Comparison of ENCODE assay signal across 8 mouse cellular contexts in the genomic region with DNA sequence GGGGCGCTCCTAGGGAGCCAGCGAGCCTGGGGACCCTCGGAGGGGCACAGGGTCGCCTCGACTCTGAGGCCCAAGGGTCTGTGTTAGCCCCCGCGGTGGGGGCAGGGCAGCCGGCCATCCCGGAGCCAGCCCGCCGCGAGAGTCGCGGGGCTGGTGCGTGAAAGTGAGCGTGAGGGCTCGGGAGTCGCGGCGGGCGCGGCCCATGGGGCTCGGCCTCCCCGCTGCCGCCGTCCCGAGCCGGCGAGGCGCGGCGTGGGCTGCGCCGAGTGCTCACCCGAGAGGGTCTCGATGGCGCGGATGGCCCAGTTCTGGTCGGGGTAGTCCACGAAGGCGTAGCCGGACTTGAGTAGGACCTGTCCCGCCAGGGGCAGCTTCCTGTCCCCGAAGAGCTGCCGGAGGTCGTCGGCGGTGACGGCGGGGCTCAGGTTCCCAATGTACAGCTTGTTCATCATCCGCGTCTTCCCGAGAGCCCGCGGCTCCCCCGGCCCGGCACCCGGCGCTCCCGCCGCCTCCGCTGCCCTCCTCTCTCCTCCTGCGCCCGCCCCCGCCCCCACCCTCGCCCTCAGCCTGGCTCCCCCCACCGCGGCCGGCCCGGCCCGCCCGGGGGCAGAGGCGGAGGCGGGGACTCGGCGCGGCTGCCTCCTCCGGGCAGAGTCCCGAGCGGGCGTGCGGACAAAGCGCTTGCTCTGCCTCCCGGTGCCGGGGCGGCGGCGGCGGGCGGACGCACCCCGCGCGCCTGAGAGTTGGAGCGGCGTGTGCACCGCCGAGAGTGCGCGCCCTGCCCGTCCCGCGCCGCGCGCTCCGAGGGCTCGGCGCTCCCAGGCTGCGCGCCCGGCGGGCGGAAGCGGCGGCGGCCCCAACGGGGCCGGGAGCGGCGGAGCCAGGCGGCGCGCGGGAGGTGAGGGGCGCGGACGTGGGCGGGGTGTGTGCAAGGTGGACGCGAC. TPM values are rescaled to one million over a fixed set of nuclear protein-coding genes. Genes with fewer than 3 reads are reported as not detected.
DNase-seq lines count a peak whose midpoint lies in the region; ATAC-seq lines count a peak whose summit lies in the region.

TSS of gene Igf2bp2 (minus strand) at position 788 of the 944 bp plus-strand sequence.

- H3K4me3 ChIP-seq in megakaryocyte, embryonic 14.5 days (replicated peaks), result peak within 1 kb of the TSS; percentile 92
- H3K4me3 ChIP-seq in embryonic facial prominence, embryonic 13.5 days, result peak within 1 kb of the TSS; percentile 97
- H3K4me3 ChIP-seq in heart, embryonic 11.5 days (ENCODE audit: low read depth, low read length), result peak within 1 kb of the TSS; percentile 95
- peak within 1 kb of the TSS; percentile 94 for H3K4me3 ChIP-seq in lung, embryonic 16.5 days (ENCODE audit: low read length)

- H3K9ac ChIP-seq in embryonic facial prominence, embryonic 13.5 days, result peak within 1 kb of the TSS; percentile 98
- H3K9ac ChIP-seq in heart, embryonic 11.5 days (ENCODE audit: low read depth, low read length), result peak within 1 kb of the TSS; percentile 99
- H3K9ac ChIP-seq in lung, embryonic 16.5 days (ENCODE audit: low read length), result peak within 1 kb of the TSS; percentile 95

- peaks cover 84% of the 10 kb centered on the region for H3K27me3 ChIP-seq in megakaryocyte, embryonic 14.5 days (replicated peaks)
- H3K27me3 ChIP-seq in embryonic facial prominence, embryonic 13.5 days, result no peaks in the 10 kb centered on the region
- no peaks in the 10 kb centered on the region for H3K27me3 ChIP-seq in heart, embryonic 11.5 days (ENCODE audit: control insufficient read depth, insufficient read depth, low read length)
- H3K27me3 ChIP-seq in lung, embryonic 16.5 days (ENCODE audit: control insufficient read depth, insufficient read depth, low read depth, low read length), result no peaks in the 10 kb centered on the region

- WGBS in embryonic facial prominence, embryonic 13.5 days, result under 1% methylated on average over 107 of the region's 131 CpGs
- under 1% methylated on average over 109 of the region's 131 CpGs for WGBS in heart, embryonic 11.5 days (ENCODE audit: insufficient replicate concordance)
- WGBS in lung, embryonic 16.5 days, result under 1% methylated on average over 77 of the region's 131 CpGs

- peaks cover 9% of the 10 kb centered on the region for H3K9me3 ChIP-seq in megakaryocyte, embryonic 14.5 days
- H3K9me3 ChIP-seq in embryonic facial prominence, embryonic 13.5 days, result no peaks in the 10 kb centered on the region
- no peaks in the 10 kb centered on the region for H3K9me3 ChIP-seq in heart, embryonic 11.5 days (replicated peaks; ENCODE audit: control insufficient read depth, low read length)
- no peaks in the 10 kb centered on the region for H3K9me3 ChIP-seq in lung, embryonic 16.5 days (ENCODE audit: control insufficient read depth, low read length)

- peaks cover 26% of the 10 kb centered on the region for H3K4me1 ChIP-seq in megakaryocyte, embryonic 14.5 days
- peaks cover 23% of the 10 kb centered on the region for H3K4me1 ChIP-seq in embryonic facial prominence, embryonic 13.5 days
- peaks cover 6% of the 10 kb centered on the region for H3K4me1 ChIP-seq in heart, embryonic 11.5 days (ENCODE audit: control insufficient read depth, insufficient read depth, low read length)
- peaks cover 12% of the 10 kb centered on the region for H3K4me1 ChIP-seq in lung, embryonic 16.5 days (replicated peaks; ENCODE audit: control insufficient read depth, insufficient read depth, low read length)

- H3K27ac ChIP-seq in embryonic facial prominence, embryonic 13.5 days, result peak within 1 kb of the TSS; percentile 94
- H3K27ac ChIP-seq in heart, embryonic 11.5 days (ENCODE audit: low read depth, low read length), result peak within 1 kb of the TSS; percentile 90
- H3K27ac ChIP-seq in lung, embryonic 16.5 days (ENCODE audit: low read length), result peak within 1 kb of the TSS; percentile 79

- peak within 1 kb of the TSS; percentile 75 for H3K4me2 ChIP-seq in embryonic facial prominence, embryonic 13.5 days
- H3K4me2 ChIP-seq in heart, embryonic 11.5 days, result peak within 1 kb of the TSS; percentile 83
- H3K4me2 ChIP-seq in lung, embryonic 16.5 days (ENCODE audit: low read depth, low read length), result peak within 1 kb of the TSS; percentile 92

- peak; percentile 53 for DNase-seq in kidney, adult 9 months
- peak; percentile 72 for DNase-seq in retina, embryonic 14.5 days (ENCODE audit: low spot score)

- ATAC-seq in megakaryocyte, adult 5-6 weeks (ENCODE audit: poor library complexity, severe bottlenecking), result no peak
- peak; percentile 81 for ATAC-seq in embryonic facial prominence, embryonic 13.5 days (ENCODE audit: insufficient number of reproducible peaks, insufficient read depth, low FRiP score, low TSS enrichment, low read depth)
- ATAC-seq in heart, embryonic 11.5 days (replicated peaks; ENCODE audit: insufficient number of reproducible peaks, low FRiP score, low TSS enrichment), result peak; percentile 86
- ATAC-seq in lung, embryonic 16.5 days (ENCODE audit: low read depth), result peak; percentile 93
- no peak for ATAC-seq in megakaryocyte-erythroid progenitor cell, adult 5-6 weeks (replicated peaks; ENCODE audit: low FRiP score, low TSS enrichment, poor library complexity, severe bottlenecking)

- H3K36me3 ChIP-seq in megakaryocyte, embryonic 14.5 days (replicated peaks; ENCODE audit: low read length), result no peaks in the 10 kb centered on the region
- no peaks in the 10 kb centered on the region for H3K36me3 ChIP-seq in embryonic facial prominence, embryonic 13.5 days
- H3K36me3 ChIP-seq in heart, embryonic 11.5 days (ENCODE audit: control insufficient read depth, insufficient read depth, low read length), result no peaks in the 10 kb centered on the region
- H3K36me3 ChIP-seq in lung, embryonic 16.5 days (ENCODE audit: control insufficient read depth, insufficient read depth, low read length), result no peaks in the 10 kb centered on the region

RNA-seq across cellular contexts. Expression of gene Igf2bp2, which starts in this region (rescaled TPM):
- polyA plus RNA-seq in megakaryocyte, embryonic 14.5 days (2012; ENCODE audit: insufficient read depth, low replicate concordance), result 3.1 and 7.6 TPM in 2 replicates
- total RNA-seq in megakaryocyte, adult 5-6 weeks (2015), result 0.32 and 0.49 TPM in 2 replicates
- 0.45 and 0.99 TPM in 2 replicates for total RNA-seq in megakaryocyte, adult 5-6 weeks (2017)
- 99.5 and 111 TPM in 2 replicates for polyA plus RNA-seq in embryonic facial prominence, embryonic 13.5 days (2015; fragmentation: Nextera tagmentation; extraction: Ambion mirVana)
- 102 and 108 TPM in 2 replicates for polyA plus RNA-seq in heart, embryonic 11.5 days (2014; fragmentation: Nextera tagmentation; extraction: Ambion mirVana)
- 42.4 and 49.4 TPM in 2 replicates for polyA plus RNA-seq in lung, embryonic 16.5 days (2015; fragmentation: Nextera tagmentation; extraction: Ambion mirVana)
- total RNA-seq in megakaryocyte-erythroid progenitor cell, adult 5-6 weeks (2014; fragmentation: Nextera tagmentation), result 1.5 TPM in 1 of 2 replicates, not detected in the other
- total RNA-seq in megakaryocyte-erythroid progenitor cell, adult 5-6 weeks (2017), result 1.0 and 1.2 TPM in 2 replicates

Comparison
In these comparisons a context has a peak if more than half of its experiments do, and no peak if none do; other contexts are left out.
1. ATAC-seq: peak in embryonic facial prominence, embryonic 13.5 days (single experiment), heart, embryonic 11.5 days (single experiment) and lung, embryonic 16.5 days (single experiment); none in megakaryocyte, adult 5-6 weeks (single experiment) and megakaryocyte-erythroid progenitor cell, adult 5-6 weeks (single experiment).
2. Peak in every context shown above with its lines, with median percentiles within 50 percentile points of each other: H3K4me3 ChIP-seq, H3K27ac ChIP-seq, H3K4me2 ChIP-seq and H3K9ac ChIP-seq.